Mouse (Mus musculus): ENCODE data around the gene Cenpb.

DNA sequence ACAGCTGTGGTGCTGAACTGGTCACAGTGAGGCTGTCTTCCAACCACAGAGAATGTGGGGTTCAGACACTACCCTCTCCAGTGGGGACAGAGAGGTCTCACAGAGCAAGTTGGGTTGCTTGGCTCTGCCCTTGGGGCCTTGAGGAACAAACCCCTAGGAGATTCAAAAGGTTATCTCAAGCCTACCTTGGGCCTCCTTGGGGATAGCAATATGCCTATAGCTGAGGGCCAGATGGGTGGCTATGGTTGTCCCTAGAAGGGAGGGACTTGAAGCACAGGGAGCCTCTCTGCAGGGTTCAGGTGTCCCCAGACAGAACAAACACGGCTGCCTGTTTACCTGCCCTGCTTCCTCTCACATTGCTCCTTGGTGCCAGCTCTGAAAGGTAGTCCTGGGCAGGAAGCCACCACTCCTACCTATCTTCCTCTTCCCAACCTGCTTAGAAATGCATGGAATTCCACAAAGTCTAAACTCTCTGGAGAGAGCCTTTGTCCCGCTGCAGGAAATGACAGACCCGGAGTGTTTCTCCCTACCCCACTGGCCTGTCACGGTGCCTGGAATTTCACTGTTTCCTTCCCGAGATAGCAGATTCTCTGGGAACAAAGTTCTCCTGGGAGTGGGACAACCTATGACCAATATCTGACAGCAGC lies 39.9 kb downstream of the Cenpb start:
- TF ChIP-seq EP300 (IDR thresholded peaks at IDR 0.05; ENCODE audit: low read depth), result no peak
- no peak for TF ChIP-seq CTCF (IDR thresholded peaks at IDR 0.05; ENCODE audit: low read depth)
